Comparison of ENCODE assay signal across 12 mouse cellular contexts in the genomic region with DNA sequence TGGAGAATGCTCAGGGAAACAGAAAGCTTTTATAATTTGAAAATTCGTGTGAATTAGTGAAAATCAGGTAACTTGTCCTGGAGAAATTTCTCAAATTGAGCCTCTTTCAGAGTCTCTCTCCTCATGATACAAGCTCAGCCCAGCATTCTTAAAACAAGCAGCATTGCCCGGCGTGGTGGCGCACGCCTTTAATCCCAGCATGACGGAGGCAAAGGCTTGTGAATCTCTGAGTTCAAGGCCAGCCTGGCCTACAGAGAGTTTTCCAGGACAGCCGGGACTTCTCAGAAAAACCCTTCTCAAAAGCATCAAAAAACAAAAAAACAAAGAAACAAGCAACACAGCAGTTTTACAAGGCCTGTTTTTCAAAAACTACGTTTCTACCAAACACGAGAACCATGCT.
"Had no signal": no experiment of that assay in that cellular context is flagged by ENCODE, and none has a peak within 500 bp of the region (broad histone marks: within the 10 kb centered on the region; RNA-seq: fewer than 3 reads in every experiment).

No protein-coding gene starts in this region.

- DNase-seq: lung, adult 18-20 months; lung, embryonic 14.5 days; lung, postnatal 10 days; lung, postnatal 4 days; midbrain, embryonic 14.5 days; right cerebral cortex, postnatal 25 days; right cerebral cortex, postnatal 4 days; spleen, adult 18-20 months; thymus, adult 18-20 months; thymus, postnatal 14 days; thymus, postnatal 4 days had no signal

- ATAC-seq: midbrain, embryonic 16.5 days had no signal
